Mouse (Mus musculus): ENCODE results near the gene Ccni.

- no peak for TF ChIP-seq CTCF (IDR thresholded peaks at IDR 0.05; ENCODE audit: low read depth)
- TF ChIP-seq EP300 (IDR thresholded peaks at IDR 0.05; ENCODE audit: low read depth): peak; percentile 66
These were observed at the start of gene Ccni, which contains the start of gene 2010109A12Rik for GRCm38 (mm10) chr5:93206109-93207005.

Data from liver, embryonic 14.5 days (tissue).